Mouse (Mus musculus): ENCODE data around the gene Ano6.

DNA sequence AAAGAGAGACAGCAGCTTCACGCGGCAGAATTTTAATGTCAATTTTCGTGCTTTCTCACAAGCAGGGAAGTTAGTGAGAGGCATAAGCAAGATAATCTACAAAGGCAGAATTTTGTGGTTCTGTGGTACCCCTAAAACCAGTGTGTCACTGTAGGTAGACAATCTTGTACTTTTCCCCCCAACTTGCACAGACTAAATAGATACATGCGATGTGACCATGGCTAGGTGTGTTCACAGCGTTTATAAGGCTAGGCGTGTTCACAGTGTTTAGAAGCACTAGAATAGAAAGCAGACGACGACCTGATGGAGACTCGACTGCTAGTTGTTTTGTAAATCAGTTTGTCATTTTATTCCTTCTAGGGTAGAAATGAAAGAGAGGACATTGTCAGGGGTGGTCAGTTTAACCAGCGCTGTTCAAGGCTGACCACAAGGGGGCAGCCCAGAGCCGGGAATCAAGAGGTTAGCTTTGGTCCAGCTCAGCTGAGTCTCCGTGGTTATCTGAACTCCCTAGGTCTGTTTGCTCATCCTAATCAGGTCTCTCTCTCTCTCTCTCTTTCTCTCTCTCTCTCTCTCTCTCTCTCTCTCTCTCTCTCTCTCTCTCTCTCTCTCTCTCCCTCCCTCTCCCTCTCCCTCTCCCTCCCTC is 27.9 kb upstream of the Ano6 start:
- no peak for TF ChIP-seq POLR2A (IDR thresholded peaks at IDR 0.05; ENCODE audit: borderline replicate concordance, control insufficient read depth, low read depth, low read length)
- TF ChIP-seq CTCF (IDR thresholded peaks at IDR 0.05; ENCODE audit: control insufficient read depth, insufficient read depth, low read length) = peak; percentile 87

Data from bone marrow, adult 2 months (tissue).